Mouse (Mus musculus): ENCODE results near the gene Dohh. TPM values are rescaled to one million over a fixed set of nuclear protein-coding genes. Genes with fewer than 3 reads are reported as not detected.

Gene Dohh
- polyA plus RNA-seq, 1 experiment: 47.9 TPM

GRCm38 (mm10) chr10:81382039-81382438 is 2.2 kb upstream of the Dohh start:
- Histone ChIP-seq H3K36me3 (ENCODE audit: control insufficient read depth, insufficient read depth, low read length) (peaks cover 4% of the 10 kb centered on the region), H3K4me1 (ENCODE audit: control insufficient read depth, insufficient read depth, insufficient read length) (peaks cover 15% of the 10 kb centered on the region; the same call in 1 of the 2 replicates), H3K27me3 (ENCODE audit: control insufficient read depth, insufficient read depth, low read length) (no peaks in the 10 kb centered on the region), H3K27ac (ENCODE audit: insufficient read depth, low read length) (peak overlapping the region; percentile 74), H3K4me3 (ENCODE audit: extremely low read depth, insufficient read depth, insufficient read length) (no peak overlapping the region)
- 22% methylated on average over 5 of the region's 5 CpGs for WGBS
- DNase-seq (ENCODE audit: low read depth in 1 of 2, low spot score in 2 of 2): no peak
- TF ChIP-seq CTCF (IDR thresholded peaks at IDR 0.05; ENCODE audit: extremely low read depth, insufficient read depth, insufficient read length, insufficient replicate concordance) (no peak), POLR2A (IDR thresholded peaks at IDR 0.05; ENCODE audit: low read depth, low read length) (no peak)

GRCm38 (mm10) chr10:81384605-81384982 is 366 bp downstream of the Dohh start:
- TF ChIP-seq CTCF (IDR thresholded peaks at IDR 0.05; ENCODE audit: extremely low read depth, insufficient read depth, insufficient read length, insufficient replicate concordance): no peak
- TF ChIP-seq POLR2A (IDR thresholded peaks at IDR 0.05; ENCODE audit: low read depth, low read length): no peak
- Histone ChIP-seq H3K27me3 (ENCODE audit: control insufficient read depth, insufficient read depth, low read length) (no peaks in the 10 kb centered on the region), H3K36me3 (ENCODE audit: control insufficient read depth, insufficient read depth, low read length) (peaks cover 14% of the 10 kb centered on the region), H3K4me3 (ENCODE audit: extremely low read depth, insufficient read depth, insufficient read length) (peak overlapping the region; percentile 69), H3K27ac (ENCODE audit: insufficient read depth, low read length) (peak overlapping the region; percentile 67), H3K4me1 (ENCODE audit: control insufficient read depth, insufficient read depth, insufficient read length) (peaks cover 7% of the 10 kb centered on the region; the same call in 1 of the 2 replicates)
- no peak for DNase-seq (ENCODE audit: low read depth in 1 of 2, low spot score in 2 of 2)
- under 1% methylated on average over 19 of the region's 19 CpGs for WGBS

GRCm38 (mm10) chr10:81385603-81386306 is 1.5 kb downstream of the Dohh start:
- Histone ChIP-seq H3K27ac (ENCODE audit: insufficient read depth, low read length) (no peak overlapping the region), H3K36me3 (ENCODE audit: control insufficient read depth, insufficient read depth, low read length) (peaks cover 14% of the 10 kb centered on the region), H3K4me3 (ENCODE audit: extremely low read depth, insufficient read depth, insufficient read length) (no peak overlapping the region), H3K4me1 (ENCODE audit: control insufficient read depth, insufficient read depth, insufficient read length) (peaks cover 7% of the 10 kb centered on the region; the same call in 1 of the 2 replicates), H3K27me3 (ENCODE audit: control insufficient read depth, insufficient read depth, low read length) (no peaks in the 10 kb centered on the region)
- TF ChIP-seq POLR2A (IDR thresholded peaks at IDR 0.05; ENCODE audit: low read depth, low read length): no peak
- TF ChIP-seq CTCF (IDR thresholded peaks at IDR 0.05; ENCODE audit: extremely low read depth, insufficient read depth, insufficient read length, insufficient replicate concordance): no peak
- WGBS: 82% methylated on average over 22 of the region's 22 CpGs
- DNase-seq (ENCODE audit: low read depth in 1 of 2, low spot score in 2 of 2): no peak

GRCm38 (mm10) chr10:81387716-81388115 is 3.5 kb downstream of the Dohh start:
- DNase-seq (ENCODE audit: low read depth in 1 of 2, low spot score in 2 of 2): no peak
- peaks cover 9% of the 10 kb centered on the region; the same call in 1 of the 2 replicates for H3K4me1 ChIP-seq (ENCODE audit: control insufficient read depth, insufficient read depth, insufficient read length)
- H3K36me3 ChIP-seq (ENCODE audit: control insufficient read depth, insufficient read depth, low read length): peaks cover 14% of the 10 kb centered on the region
- WGBS: 95% methylated on average over 20 of the region's 20 CpGs
- no peaks in the 10 kb centered on the region for H3K27me3 ChIP-seq (ENCODE audit: control insufficient read depth, insufficient read depth, low read length)
- no peak overlapping the region for H3K27ac ChIP-seq (ENCODE audit: insufficient read depth, low read length)
- no peak overlapping the region for H3K4me3 ChIP-seq (ENCODE audit: extremely low read depth, insufficient read depth, insufficient read length)
- no peak for TF ChIP-seq CTCF (IDR thresholded peaks at IDR 0.05; ENCODE audit: extremely low read depth, insufficient read depth, insufficient read length, insufficient replicate concordance)
- no peak for TF ChIP-seq POLR2A (IDR thresholded peaks at IDR 0.05; ENCODE audit: low read depth, low read length)

GRCm38 (mm10) chr10:81388505-81389055 is 4.4 kb downstream of the Dohh start, which contains the start of gene Gm48552:
TSS of gene Gm48552 (plus strand) at chr10:81389005.
- Histone ChIP-seq H3K27ac (ENCODE audit: insufficient read depth, low read length) (no peak within 1 kb of the TSS), H3K4me1 (ENCODE audit: control insufficient read depth, insufficient read depth, insufficient read length) (peaks cover 16% of the 10 kb centered on the region; the same call in 1 of the 2 replicates)

GRCm38 (mm10) chr10:81389373-81389772 is 5.1 kb downstream of the Dohh start:
- no peak overlapping the region for H3K27ac ChIP-seq (ENCODE audit: insufficient read depth, low read length)
- peaks cover 14% of the 10 kb centered on the region for H3K36me3 ChIP-seq (ENCODE audit: control insufficient read depth, insufficient read depth, low read length)
- H3K27me3 ChIP-seq (ENCODE audit: control insufficient read depth, insufficient read depth, low read length): no peaks in the 10 kb centered on the region
- no peak overlapping the region for H3K4me3 ChIP-seq (ENCODE audit: extremely low read depth, insufficient read depth, insufficient read length)
- H3K4me1 ChIP-seq (ENCODE audit: control insufficient read depth, insufficient read depth, insufficient read length): peaks cover 19% of the 10 kb centered on the region; the same call in 1 of the 2 replicates
- TF ChIP-seq CTCF (IDR thresholded peaks at IDR 0.05; ENCODE audit: extremely low read depth, insufficient read depth, insufficient read length, insufficient replicate concordance): no peak
- TF ChIP-seq POLR2A (IDR thresholded peaks at IDR 0.05; ENCODE audit: low read depth, low read length): no peak
- WGBS: 88% methylated on average over 3 of the region's 3 CpGs
- DNase-seq (ENCODE audit: low read depth in 1 of 2, low spot score in 2 of 2): no peak

More at GRCm38 (mm10) chr10:81388505-81389055, 4.4 kb downstream of the Dohh start, which contains the start of gene Gm48552:
- DNase-seq (ENCODE audit: low read depth in 1 of 2, low spot score in 2 of 2): no peak
- H3K4me3 ChIP-seq (ENCODE audit: extremely low read depth, insufficient read depth, insufficient read length): no peak within 1 kb of the TSS
- peaks cover 14% of the 10 kb centered on the region for H3K36me3 ChIP-seq (ENCODE audit: control insufficient read depth, insufficient read depth, low read length)
- 92% methylated on average over 5 of the region's 5 CpGs for WGBS
- TF ChIP-seq POLR2A (IDR thresholded peaks at IDR 0.05; ENCODE audit: low read depth, low read length) (no peak), CTCF (IDR thresholded peaks at IDR 0.05; ENCODE audit: extremely low read depth, insufficient read depth, insufficient read length, insufficient replicate concordance) (no peak)
- H3K27me3 ChIP-seq (ENCODE audit: control insufficient read depth, insufficient read depth, low read length): no peaks in the 10 kb centered on the region

All from spleen, adult 2 months (tissue).